Mouse (Mus musculus): ENCODE measurements around the gene Fam120b.

Fam120b gene

DNA sequence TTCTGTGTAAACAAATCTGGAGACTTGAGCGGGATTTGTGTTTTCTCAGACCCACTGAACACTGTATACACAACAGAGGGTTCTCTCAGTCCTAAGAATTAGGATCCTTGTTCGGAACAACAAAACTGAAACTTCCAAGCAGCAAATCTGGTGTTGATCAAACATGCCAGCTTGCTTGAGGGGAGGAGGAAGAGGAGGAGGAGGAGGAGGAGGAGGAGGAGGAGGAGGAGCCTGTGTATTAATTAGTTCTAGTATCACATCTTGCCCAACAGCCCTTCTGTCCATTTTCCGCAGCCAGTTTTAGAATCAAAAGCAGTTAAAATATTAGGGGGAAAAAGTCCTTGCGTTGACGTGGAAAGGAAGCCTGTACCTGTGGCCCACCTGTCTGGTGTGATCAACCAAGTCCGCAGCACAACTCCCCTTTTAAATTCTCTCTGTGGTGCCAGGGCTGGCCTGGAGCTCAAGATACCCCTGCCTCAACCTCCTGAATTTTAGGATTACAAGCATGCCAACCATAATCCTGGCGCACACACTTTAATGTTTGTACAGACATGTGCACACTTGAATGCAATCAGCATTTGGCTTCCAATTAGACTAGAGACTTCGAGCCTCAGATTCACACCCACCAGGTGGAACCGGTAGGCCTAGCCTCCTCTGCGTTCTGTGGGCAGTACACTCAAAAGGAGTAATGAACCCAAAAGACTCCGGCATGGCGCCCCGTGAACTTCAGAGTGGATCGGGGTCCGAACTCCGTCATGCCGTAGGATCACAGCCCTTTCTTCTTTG is 16.1 kb upstream of the Fam120b start:
- no peak for DNase-seq (ENCODE audit: low spot score)

- no peak for DNase-seq (ENCODE audit: low spot score)
Observed at GRCm38 (mm10) chr17:15380641-15381051, 15.4 kb upstream of the Fam120b start.

DNA sequence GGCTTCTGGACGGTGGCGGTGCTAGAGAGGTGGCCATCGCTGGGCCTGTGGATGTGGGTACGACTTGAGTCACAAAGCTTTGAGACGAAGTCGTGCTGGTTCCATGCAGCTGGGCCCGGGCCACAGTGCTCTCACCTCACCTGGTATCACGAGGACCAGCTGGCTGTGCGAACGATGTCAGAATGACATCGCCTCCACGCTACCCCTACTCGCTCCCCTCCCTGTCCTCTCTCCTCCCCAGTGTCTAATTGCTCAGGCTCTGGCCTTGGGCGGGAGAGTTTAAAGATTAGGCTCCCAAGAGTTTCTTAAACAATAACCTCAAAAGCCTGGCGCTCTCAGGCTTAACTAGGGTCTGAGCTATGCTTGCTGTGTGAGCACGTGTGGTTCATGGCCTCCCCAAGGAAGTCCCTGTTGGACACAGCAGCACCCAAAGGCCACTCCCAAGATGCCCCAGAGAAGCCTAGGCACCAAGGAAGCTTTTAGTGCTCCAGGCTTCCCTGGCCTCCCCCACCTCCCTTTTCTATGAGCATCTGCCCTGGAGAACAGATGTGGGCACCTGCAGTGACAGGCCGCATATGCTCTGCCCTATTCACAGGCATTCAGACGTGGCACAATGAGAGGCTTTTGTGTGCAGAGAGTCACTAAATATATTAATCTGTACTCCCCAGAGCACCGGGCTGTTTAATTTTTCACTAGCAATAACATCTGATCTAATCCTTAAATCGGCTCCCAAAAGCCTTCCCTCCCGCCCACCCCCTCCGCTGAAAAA is 14.7 kb upstream of the Fam120b start:
- no peak for DNase-seq (ENCODE audit: low spot score)

DNA sequence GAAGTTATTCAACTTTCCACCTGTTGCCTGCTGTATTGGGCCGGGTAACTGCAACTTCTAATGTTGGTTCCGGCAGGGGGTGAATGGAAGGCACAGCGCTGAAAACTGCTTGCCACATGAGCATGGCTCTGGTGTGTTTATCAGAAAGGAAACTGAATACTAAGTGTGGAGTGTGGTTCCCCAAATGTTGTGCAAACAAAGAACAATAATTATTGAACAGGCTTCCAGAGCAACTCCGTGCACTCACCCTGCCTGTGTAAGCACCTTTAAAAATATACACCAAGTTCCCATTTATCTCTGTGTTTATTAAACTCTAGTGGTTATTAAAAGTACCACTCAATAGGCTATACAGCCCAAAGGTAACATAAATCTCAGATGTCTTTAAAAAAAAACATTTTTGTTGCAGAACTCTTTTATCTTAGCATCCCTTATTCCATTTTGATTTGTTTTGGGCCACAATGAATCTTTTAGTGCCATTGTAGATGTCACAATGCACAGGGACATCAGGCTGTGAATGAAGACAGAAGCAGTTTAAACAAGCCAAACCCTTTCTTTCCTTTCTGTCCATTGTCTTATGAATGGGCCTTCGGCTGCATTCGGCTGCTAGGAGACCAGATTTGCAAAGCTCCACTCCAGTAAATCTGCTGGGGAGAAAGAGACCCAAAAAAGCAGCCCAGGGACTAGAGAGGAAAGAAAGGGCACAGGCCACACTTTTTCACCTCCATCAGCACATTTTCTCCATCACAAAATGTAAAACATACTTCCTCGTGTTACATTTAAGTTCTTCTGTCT is 13.9 kb upstream of the Fam120b start:
- no peak for DNase-seq (ENCODE audit: low spot score)

DNA sequence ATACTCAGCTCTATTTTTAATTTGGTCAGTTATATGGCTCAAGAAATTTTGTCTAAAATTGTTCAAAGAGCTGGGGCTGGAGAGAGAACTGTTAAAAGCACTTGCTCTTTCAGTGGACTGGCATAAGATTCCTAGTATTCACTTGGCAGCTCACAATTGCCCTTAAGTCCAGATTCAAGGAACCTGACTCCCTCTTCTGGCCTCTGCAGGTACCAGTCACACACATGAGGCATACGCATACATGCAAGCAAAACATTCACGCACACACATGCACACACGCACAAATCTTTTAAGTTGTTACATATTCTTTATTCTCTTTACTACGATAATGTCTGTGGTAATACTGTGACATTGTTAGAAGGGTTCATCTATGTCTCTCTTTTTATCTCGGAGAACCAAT is 12.6 kb upstream of the Fam120b start:
- DNase-seq (ENCODE audit: low spot score): no peak

- DNase-seq (ENCODE audit: low spot score): no peak
Observed at GRCm38 (mm10) chr17:15388892-15389291, 7.1 kb upstream of the Fam120b start.

DNA sequence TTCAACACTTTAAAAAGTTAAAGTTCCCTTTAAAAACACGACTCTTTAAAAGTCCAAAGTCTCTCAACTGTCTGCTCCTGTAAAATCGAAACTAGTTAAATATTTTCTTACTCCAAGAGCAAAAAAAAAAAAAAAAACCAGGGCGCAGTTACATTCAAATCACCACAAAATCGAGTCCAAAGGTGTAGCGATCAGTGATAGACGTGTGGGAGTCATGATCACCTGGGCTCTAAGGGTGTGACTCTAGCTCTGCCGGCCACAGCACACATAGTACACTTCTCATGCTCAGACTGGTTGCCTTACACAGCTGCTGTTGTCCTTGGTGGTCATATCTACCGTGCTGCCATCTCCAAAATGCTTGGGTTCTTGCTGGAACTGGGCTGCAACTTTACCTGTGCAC is 6.6 kb upstream of the Fam120b start:
- no peak for DNase-seq (ENCODE audit: low spot score)

GRCm38 (mm10) chr17:15401716-15402115 is 5.7 kb downstream of the Fam120b start:
- DNase-seq (ENCODE audit: low spot score): no peak

DNA sequence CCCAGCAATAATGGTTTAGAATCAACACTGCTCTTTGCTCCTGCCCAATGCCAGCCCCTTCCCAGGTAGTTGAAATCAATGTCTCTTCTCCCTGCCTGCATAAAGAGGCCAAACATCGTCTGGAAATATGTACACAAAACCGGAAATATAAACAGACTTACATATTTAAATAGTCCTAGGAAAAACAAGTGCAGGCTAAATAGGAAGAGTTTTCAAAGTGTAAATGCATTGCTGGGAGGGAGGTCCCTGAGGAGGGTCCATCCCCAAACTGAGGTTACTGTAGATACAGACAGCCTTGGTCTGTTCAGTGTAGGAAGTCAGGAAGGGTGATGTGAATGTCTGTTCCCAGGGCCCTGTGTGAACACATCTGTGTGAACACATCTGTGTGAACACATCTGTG is 10.6 kb downstream of the Fam120b start:
- DNase-seq (ENCODE audit: low spot score): no peak

DNA sequence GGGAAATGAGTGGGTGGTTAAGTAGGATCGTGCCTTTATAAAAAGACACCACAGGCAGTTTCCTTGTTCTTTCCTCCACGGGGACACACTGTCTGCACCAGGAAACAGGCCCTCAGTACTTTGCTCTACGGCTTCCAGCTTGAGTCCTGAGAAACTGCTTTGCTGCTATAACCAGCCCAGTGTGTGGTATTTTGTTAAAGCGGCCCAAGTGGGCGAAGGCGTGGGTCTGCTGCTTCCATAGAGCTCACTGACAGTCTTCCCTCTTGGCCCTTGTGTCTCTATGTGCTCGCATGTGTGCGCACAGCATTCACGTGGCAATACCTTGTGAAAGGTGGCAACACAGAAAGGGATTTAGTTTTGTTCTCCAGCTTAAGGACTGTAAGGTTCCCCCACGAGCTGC is 13.3 kb downstream of the Fam120b start:
- DNase-seq (ENCODE audit: low spot score): no peak

GRCm38 (mm10) chr17:15410861-15411260 is 14.9 kb downstream of the Fam120b start:
- no peak for DNase-seq (ENCODE audit: low spot score)

GRCm38 (mm10) chr17:15416596-15417215 is 20.7 kb downstream of the Fam120b start:
- no peak for DNase-seq (ENCODE audit: low spot score)

GRCm38 (mm10) chr17:15419534-15419933 is 23.5 kb downstream of the Fam120b start:
- no peak for DNase-seq (ENCODE audit: low spot score)

- no peak for DNase-seq (ENCODE audit: low spot score)
Observed at GRCm38 (mm10) chr17:15420021-15420603, 24.1 kb downstream of the Fam120b start.

GRCm38 (mm10) chr17:15421446-15421845 is 25.4 kb downstream of the Fam120b start:
- no peak for DNase-seq (ENCODE audit: low spot score)

DNA sequence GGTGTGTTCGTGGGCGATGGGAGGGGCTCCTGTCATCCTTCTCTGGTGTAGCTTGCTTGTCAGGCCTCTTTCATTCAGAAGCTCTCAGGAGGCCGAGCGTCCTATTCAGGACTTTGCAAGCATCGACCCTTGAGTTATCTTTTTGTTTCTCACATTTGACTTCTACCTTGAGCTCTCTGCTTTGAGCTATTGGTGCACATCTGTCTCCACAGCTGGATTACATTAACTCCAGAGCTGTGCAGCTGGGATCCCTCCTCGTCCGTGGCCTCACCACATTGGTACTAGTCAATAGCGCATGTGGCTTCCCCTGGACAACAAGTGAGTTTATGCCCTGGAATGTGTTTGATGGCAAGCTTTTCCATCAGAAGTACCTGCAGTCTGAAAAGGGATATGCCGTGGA is 26.7 kb downstream of the Fam120b start:
- DNase-seq (ENCODE audit: low spot score): no peak

DNA sequence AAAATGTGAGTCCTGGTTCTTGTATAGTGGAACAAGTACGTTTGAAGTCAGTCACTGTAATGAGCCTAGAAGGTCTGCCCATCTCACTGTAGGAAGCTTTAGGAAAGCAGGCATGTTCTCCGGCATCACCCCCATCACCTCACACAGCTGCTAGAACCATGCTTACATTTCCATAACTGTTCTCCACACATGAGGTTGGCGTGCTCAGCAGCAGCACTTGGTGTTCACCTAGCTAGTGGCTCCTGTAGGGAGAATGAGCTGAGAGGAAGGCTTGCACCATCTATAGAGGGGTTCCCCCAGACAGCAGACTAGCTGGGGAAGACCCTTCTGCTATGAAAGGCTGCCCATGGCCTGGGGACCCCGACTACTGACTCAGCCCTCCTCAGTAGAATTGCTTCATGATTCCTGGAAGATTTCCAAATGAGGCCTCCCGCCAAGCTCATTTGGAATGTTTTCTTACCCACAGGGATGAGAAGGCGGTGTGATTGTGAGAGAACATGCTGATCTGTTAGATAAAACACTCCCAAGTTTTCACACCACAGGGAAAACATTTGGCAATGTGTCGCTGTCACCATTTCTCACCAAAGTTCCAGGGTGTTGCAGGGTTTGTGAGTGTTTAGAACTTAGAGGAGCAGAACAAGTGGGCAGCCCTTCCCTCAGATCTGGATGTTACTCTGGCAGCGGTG is 27.2 kb downstream of the Fam120b start:
- DNase-seq (ENCODE audit: low spot score): no peak

- no peak for DNase-seq (ENCODE audit: low spot score)
Observed at GRCm38 (mm10) chr17:15425931-15426330, 29.9 kb downstream of the Fam120b start.

DNA sequence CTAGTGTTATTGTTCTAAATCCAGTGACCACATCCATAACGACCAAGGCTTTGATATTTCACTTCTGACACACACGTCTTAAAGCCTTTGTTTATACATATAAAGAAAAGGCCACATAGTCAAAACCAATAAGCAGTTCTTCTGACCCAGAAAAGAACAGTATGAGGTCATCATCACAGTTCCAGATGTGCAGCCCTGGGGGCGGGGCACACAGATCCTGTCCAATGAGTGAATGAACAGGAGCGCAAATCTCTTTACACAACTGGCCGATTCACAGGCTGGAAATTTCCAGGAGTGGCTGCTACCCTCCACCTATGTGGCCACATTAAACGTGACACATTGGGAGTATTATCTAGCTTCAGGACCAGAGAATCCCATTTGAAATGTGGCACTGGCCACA is 33.4 kb downstream of the Fam120b start:
- no peak for DNase-seq (ENCODE audit: low spot score)

DNA sequence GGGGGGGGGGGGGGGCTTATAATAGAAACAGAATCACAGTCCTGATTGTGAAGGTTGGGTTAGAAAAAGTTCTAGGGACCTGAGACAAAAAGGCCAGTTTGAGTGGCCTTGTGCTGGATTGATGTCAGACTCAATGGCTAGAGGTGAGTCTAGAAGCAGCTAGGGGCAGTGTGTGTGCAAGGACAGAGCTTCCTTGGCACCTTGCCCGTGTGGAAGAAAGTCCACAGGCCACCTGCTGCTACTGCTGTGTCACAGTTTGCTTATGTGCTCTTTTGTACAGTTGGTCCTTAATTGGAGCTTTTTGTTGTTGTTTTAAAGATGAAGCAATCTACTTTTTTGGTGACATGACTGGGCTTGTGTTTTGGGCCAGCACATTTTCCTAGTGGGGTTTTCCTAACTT is 33.9 kb downstream of the Fam120b start:
- no peak for DNase-seq (ENCODE audit: low spot score)

- DNase-seq (ENCODE audit: low spot score): no peak
Observed at GRCm38 (mm10) chr17:15431021-15431514, 35.1 kb downstream of the Fam120b start.
